Mouse (Mus musculus): Measurements from ENCODE around the gene Sdk2.

Gene Sdk2

GRCm38 (mm10) chr11:113742998-113743397 lies 323.8 kb downstream of the Sdk2 start:
- no peak for DNase-seq (ENCODE audit: low read depth)

DNA sequence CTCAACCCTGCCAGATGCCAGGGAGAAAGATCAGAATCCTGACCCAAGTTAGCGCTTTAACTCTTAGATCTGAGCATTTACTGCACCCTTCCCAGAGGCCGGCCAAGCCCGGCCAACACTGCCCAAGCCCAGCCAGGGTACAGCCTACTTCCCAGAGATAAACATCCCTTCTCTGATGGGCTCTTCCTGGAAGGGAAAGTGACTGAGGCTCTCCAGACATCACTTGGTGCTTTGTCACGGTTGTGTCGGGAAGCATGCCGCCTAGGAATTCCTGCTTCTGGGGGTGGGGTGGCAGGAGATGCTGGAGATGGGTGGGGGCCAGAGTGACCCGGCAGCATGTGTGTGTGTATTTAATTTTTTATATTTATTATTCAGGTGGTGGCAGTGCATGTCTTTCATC lies 326.7 kb downstream of the Sdk2 start:
- DNase-seq (ENCODE audit: low read depth): no peak

GRCm38 (mm10) chr11:113739213-113739612 lies 327.6 kb downstream of the Sdk2 start:
- no peak for DNase-seq (ENCODE audit: low read depth)

- DNase-seq (ENCODE audit: low read depth): no peak
These were observed 328.9 kb downstream of the Sdk2 start for GRCm38 (mm10) chr11:113737912-113738311.

DNA sequence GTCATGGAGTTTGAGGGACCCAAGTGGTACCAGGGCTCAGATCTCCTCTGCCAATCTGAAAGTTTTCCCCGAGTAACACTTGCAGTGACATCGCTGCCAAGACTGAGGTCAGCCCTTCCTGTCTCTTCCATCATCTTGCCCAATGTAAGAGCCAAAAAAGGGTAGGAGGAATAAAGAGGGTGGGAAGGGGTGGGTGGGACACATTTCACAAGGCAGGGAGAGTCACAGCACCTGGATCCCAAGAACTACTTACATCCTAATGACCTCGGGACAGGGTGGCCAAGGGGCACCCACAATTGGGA lies 329.3 kb downstream of the Sdk2 start:
- no peak for DNase-seq (ENCODE audit: low read depth)

- no peak for DNase-seq (ENCODE audit: low read depth)
These were observed 329.8 kb downstream of the Sdk2 start for GRCm38 (mm10) chr11:113736848-113737552.

DNA sequence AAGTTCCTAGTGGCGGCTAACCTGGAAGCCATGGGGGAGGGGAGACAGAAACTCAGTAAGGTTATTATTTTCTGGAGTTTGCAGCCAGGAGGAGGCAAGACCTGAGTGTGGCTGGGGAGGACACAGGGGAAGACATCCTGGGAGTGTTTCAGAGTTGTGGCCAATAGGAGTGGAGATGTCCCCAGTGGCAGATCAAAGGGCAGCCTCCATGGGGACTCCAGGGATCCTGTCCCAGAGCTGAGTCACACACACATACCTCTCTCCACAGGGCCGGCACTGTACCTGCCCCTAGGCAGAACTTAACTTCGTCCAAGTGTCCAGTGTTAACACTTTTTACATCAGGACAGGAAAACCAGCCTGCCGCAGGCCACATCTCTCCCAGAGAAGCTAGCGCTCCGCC lies 331.7 kb downstream of the Sdk2 start:
- no peak for DNase-seq (ENCODE audit: low read depth)

DNA sequence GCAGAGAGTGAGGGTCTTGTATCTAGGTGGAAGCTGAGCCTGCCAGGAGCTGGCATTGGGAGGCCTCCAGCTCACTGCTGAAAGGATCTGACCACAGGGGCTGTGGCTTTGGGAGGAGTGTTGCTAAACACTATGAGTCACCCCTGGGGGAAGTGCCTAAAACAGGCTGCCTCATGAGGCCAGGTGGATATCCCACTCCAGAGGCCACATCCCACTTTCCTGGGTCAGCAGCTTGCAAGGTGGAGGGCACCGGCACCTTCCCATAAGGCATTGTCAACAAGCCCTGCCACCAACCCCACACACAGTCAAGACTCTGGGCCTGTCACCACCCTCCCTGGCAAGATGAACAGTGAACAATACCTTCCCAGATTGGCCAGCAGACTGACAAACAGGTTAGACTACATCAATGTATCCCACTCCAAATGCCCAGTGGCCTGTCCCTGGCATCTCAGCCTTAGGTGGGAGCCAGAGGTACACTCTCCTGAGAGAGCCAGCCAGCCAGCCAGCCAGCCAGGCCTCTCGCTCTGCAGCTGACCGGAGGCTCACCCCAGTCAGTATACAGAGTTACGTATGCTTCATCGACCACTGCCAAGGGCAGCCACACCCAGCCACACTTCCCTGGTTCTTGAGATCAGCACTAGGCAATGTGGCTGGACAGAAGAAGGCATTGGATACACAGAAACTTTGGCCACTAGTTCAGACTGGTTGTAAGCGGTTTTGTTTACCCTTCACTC lies 333.0 kb downstream of the Sdk2 start:
- peak; percentile 82 for DNase-seq (ENCODE audit: low read depth)

GRCm38 (mm10) chr11:113731945-113732612 lies 334.8 kb downstream of the Sdk2 start:
- DNase-seq (ENCODE audit: low read depth): no peak

DNA sequence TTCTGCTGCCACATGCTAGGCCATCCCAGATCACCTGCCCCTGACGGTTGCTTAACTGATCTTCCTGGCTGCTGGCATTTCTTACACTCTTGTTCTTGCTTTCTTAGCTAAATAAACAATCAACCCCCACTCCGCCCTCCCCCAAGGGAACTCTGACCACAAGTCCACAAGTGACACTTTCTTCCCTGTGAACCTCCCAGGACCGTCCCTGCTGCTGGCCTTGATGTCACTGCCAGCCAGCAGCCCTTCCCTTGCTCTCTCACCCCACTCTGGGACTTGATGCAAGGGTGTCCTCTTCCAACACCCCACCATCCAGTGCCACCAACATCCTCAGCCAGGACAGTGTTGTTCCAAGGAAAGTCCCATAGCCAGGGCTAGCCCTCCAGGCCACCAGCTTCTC lies 336.0 kb downstream of the Sdk2 start:
- no peak for DNase-seq (ENCODE audit: low read depth)

DNA sequence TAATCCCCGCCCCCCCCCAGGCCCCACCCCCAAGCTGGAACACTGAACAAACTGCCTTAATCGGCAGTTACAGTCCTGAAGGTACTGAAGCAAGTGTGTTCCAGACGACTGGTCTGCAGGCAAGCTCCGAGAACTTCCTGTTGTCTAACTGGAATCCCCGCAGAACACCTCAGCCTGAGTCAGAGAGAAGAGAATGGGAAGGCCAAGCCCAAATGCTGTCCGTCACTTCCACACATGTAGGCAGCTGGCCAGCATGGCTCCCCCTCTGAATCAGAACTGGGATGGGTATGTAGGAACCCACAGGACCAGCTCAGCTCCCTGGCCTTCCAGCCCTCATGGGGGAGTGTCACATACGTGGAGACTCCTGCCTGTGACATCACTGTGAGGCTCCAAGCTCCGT lies 336.9 kb downstream of the Sdk2 start:
- DNase-seq (ENCODE audit: low read depth): peak; percentile 87

DNA sequence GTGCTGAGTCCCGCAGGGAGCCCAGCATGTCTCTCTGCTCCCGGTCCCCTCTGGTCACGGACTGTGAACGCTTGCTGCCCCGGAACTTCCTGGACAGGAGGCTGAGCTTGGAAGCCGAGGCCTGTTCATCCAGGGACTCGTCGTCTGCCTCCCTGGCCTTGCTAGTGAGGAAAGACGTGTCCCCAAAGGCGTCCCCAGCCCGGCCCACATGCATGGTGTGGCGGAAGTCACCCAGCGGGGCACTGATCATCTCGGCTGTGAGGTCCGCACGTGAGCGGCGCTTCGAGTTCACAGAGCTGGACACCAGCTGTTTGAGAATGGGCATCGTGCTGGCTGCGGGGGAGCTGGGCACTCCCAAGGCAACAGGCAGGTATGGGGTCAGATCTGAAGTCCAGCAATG lies 337.6 kb downstream of the Sdk2 start:
- no peak for DNase-seq (ENCODE audit: low read depth)

- no peak for DNase-seq (ENCODE audit: low read depth)
These were observed 338.9 kb downstream of the Sdk2 start for GRCm38 (mm10) chr11:113727992-113728391.

DNA sequence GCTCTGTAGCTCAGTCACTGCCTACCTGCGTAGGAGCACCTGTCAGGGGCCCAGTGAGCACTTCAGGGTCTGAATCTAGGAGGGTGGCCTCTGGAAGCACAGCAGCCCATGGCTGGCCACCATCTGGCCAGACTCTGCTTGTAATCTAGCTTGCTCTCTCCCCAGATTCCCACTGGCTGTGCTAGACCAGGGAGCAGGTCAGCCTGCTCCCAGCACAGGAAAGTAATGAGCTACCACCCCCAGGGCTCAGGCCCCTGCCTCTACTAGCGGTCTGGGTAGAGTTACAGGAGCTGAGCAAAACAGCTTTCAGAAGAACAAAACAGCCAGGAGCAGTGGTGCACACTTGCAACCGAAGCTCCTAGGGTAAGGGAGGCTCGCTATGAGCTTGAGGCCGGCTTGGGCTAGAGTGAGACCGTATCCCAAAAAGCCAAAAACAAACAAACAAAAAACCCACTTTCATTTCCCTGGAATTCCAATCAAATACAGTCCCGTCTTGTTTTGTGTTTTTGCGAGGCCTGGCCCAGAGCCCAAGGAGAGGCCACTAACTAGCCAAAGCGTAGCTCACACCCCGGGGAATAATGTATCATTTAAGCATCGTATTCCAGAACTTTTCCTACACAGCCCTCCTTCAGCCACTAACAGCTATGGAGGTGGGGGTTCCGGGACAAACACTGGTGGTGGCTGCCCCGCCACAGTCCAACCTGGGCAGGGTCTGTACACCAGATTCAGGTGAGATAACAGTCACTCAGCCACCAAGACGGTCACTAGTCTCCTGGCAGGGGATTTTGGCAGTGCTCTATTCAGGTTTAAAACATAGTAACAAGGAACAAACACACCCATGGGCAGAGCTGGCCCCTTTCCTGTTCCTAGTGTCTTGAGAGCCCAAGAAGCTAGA lies 339.6 kb downstream of the Sdk2 start:
- DNase-seq (ENCODE audit: low read depth): no peak
